Mouse (Mus musculus) lung, embryonic 14.5 days (tissue): ENCODE data around the gene Foxp1. TPM values are rescaled to one million over a fixed set of nuclear protein-coding genes. Genes with fewer than 3 reads are reported as not detected.

Experiments used
- ATAC-seq: fragments of 200-750 bp; cut with Nextera tagmentation; 2 replicates; pipeline ENCODE4 v1.8.0; 2017; ENCODE audit warnings: mild to moderate bottlenecking, moderate TSS enrichment, moderate library complexity; ENCODE audit not compliant: insufficient read depth
- DNase-seq: peaks from one replicate; pipeline ENCODE4 v3.0.0-alpha.2; 2015
- H3K27ac ChIP-seq: fragments of 300-500 bp; sonication (generic); 2 replicates; pipeline ENCODE4 v1.5.1; 2014; ENCODE audit warnings: low read depth, mild to moderate bottlenecking, moderate library complexity
- H3K27me3 ChIP-seq: fragments of 300-500 bp; sonication (generic); 2 replicates; pipeline ENCODE4 v1.6.1; 2014; ENCODE audit warnings: low read length, control low read depth; ENCODE audit not compliant: insufficient read depth
- H3K36me3 ChIP-seq: fragments of 300-500 bp; sonication (generic); 2 replicates; pipeline ENCODE4 v1.6.1; 2014; ENCODE audit warnings: control low read depth; ENCODE audit not compliant: insufficient read depth
- H3K4me1 ChIP-seq: fragments of 300-500 bp; sonication (generic); 2 replicates; pipeline ENCODE4 v1.6.1; 2014; ENCODE audit warnings: antibody characterized with exemption, control low read depth; ENCODE audit not compliant: insufficient read depth
- H3K4me2 ChIP-seq: fragments of 300-500 bp; sonication (generic); 2 replicates; pipeline ENCODE4 v1.6.1; 2014; ENCODE audit warnings: mild to moderate bottlenecking
- H3K4me3 ChIP-seq: fragments of 300-500 bp; sonication (generic); 2 replicates; pipeline ENCODE4 v1.5.1; 2014; ENCODE audit warnings: low read depth, low read length
- H3K9ac ChIP-seq: fragments of 300-500 bp; sonication (generic); 2 replicates; pipeline ENCODE4 v1.6.1; 2014
- H3K9me3 ChIP-seq: fragments of 300-500 bp; sonication (generic); 2 replicates; pipeline ENCODE4 v1.6.1; 2016; ENCODE audit warnings: low read depth, low read length, control low read depth
- CTCF ChIP-seq: IDR thresholded peaks from 2 replicates; pipeline ENCODE4 v1.5.1; 2016; ENCODE audit warnings: antibody characterized with exemption, low read depth
- WGBS: fragments of 180-500 bp; shearing (Covaris S2); extraction: QIAGEN DNeasy Blood & Tissue Kit; methylation state at CpG from one replicate; pipeline ENCODE4 v1.1.7; 2014; 5-methylcytosine and 5-hydroxymethylcytosine counted together
- polyA plus RNA-seq: library from polyadenylated mRNA; unstranded; fragments of >200 nt; fragmentation: Nextera tagmentation; extraction: Ambion mirVana; gene quantifications from 2 replicates; pipeline ENCODE4 v1.2.1, GENCODE M21; 2014

The Foxp1 gene
- polyA plus RNA-seq, 1 experiment from 2014 or later = 111 TPM

DNA sequence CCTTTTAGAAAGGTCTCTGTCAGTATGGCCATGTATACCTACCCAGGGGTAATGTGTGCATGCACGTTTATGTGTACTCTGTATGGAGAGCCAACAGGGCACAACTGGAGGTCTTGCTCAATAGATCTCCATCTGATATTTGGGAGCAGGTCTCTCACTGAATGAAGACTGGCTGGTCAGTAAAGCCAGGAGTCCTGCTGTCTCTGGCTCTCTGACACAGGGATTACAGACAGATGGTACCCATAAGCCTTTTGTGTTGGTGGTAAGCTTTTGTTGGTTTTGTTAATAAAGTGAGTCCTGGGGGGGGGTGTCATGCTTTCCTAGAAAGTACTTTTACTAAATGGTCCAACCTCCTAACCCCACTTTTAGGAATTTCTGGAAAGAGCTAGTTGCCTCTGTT is 245.3 kb downstream of the Foxp1 start:
- H3K4me2 ChIP-seq = no peak overlapping the region
- 68% methylated on average over 1 of the region's 1 CpGs for WGBS
- no peak overlapping the region for H3K9ac ChIP-seq
- DNase-seq (no peak), ATAC-seq (no peak)
- TF ChIP-seq CTCF = no peak
- no peaks in the 10 kb centered on the region for H3K27me3 ChIP-seq
- H3K9me3 ChIP-seq = no peaks in the 10 kb centered on the region
- no peaks in the 10 kb centered on the region for H3K36me3 ChIP-seq
- no peak overlapping the region for H3K4me3 ChIP-seq
- H3K27ac ChIP-seq = no peak overlapping the region
- H3K4me1 ChIP-seq = no peaks in the 10 kb centered on the region

DNA sequence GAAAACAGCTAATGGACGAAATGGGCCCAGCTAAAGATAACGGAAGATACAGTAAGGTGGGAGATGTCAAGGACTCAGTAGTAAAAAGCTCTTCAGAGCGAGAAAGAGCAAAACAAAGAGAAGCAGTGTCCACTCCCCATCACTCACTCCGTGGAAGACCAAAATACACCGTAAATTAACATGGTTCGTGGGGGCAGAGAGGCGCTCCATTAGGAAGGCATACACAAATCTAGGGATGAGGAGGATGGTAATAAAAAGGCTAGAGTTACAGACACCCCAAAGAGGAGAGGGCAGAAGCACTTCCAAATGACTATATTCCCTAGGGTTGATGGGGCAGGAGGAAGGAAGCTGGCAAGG is 246.2 kb downstream of the Foxp1 start:
- H3K27ac ChIP-seq = peak overlapping the region; percentile 68
- DNase-seq (no peak), ATAC-seq (no peak)
- no peak overlapping the region for H3K4me3 ChIP-seq
- peak overlapping the region; percentile 16; the same call in 1 of the 2 replicates for H3K4me2 ChIP-seq
- H3K36me3 ChIP-seq = no peaks in the 10 kb centered on the region
- H3K27me3 ChIP-seq = no peaks in the 10 kb centered on the region
- H3K4me1 ChIP-seq = no peaks in the 10 kb centered on the region
- TF ChIP-seq CTCF = no peak
- no peak overlapping the region for H3K9ac ChIP-seq
- 30% methylated on average over 7 of the region's 7 CpGs for WGBS
- H3K9me3 ChIP-seq = no peaks in the 10 kb centered on the region

DNA sequence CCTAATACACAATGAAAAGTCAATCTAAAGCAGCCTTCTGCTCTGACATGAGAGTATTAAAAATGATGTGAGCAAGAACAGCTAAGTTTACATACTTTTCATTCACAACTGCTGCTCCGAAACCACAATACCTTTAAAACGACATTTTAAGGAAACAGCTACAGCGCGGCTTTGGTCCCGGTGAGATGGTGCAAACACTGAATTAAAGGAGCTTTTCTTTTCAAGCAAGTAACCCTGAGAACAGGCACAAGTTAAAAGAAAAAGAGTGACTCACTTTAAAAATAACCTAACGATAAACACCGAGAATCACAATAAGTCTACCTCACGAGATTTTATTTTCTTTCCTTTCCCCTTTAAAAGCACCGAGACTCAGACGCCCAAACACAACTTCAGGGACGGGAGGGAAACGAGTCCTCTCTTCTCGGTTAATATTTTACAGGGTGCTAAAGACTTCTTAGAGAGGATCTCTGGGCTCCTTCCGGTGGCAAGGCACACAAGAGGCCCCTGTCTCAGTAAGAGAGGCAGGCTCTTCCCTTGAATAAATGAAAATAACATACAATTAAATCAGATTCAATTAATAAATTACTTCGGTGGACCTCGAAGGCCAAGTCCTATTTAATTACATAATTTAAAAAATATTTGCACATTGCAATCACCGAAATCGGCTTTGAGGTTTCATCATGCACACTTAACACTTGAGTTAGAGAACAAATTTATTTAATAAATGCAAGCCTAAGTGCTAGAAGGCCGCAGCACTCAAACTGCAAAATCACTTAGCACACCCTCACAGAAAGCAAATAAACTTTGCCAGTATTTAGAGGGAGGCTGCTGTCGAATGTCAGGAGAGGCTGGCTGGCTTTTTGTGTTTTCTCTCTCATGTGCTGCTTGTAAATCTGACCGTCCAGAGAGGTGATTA is 246.9 kb downstream of the Foxp1 start:
- Histone ChIP-seq H3K36me3 (no peaks in the 10 kb centered on the region), H3K4me2 (peak overlapping the region; percentile 55), H3K9me3 (no peaks in the 10 kb centered on the region), H3K27ac (peak overlapping the region; percentile 68), H3K4me1 (no peaks in the 10 kb centered on the region), H3K4me3 (no peak overlapping the region), H3K9ac (no peak overlapping the region), H3K27me3 (no peaks in the 10 kb centered on the region)
- no peak for TF ChIP-seq CTCF
- DNase-seq (peak; percentile 60), ATAC-seq (peak; percentile 63; the same call in 1 of the 2 replicates)
- WGBS = 12% methylated on average over 21 of the region's 21 CpGs

DNA sequence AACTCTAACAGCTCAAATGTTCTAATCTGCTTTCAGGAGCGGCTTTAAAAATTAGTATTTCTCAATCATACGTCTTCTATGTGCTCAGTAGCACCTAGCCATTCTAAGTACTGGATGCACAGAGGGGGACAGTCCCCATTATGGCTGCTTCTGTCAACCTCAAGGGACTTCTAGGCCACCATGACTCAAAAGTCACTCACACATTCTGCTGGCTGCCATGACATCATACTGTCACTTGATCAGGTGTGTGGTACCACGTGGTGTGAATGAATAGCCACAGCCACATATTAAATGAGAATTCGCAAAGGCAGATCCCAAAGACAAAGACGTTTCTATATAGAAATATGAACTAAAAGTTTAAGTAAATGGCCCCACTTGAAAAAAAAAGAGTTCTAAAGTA is 247.9 kb downstream of the Foxp1 start:
- Histone ChIP-seq H3K4me3 (no peak overlapping the region), H3K27me3 (no peaks in the 10 kb centered on the region), H3K27ac (no peak overlapping the region), H3K9me3 (no peaks in the 10 kb centered on the region), H3K4me1 (no peaks in the 10 kb centered on the region), H3K4me2 (no peak overlapping the region), H3K9ac (no peak overlapping the region), H3K36me3 (no peaks in the 10 kb centered on the region)
- ATAC-seq = no peak
- no peak for DNase-seq
- WGBS = 69% methylated on average over 5 of the region's 5 CpGs
- TF ChIP-seq CTCF = no peak

DNA sequence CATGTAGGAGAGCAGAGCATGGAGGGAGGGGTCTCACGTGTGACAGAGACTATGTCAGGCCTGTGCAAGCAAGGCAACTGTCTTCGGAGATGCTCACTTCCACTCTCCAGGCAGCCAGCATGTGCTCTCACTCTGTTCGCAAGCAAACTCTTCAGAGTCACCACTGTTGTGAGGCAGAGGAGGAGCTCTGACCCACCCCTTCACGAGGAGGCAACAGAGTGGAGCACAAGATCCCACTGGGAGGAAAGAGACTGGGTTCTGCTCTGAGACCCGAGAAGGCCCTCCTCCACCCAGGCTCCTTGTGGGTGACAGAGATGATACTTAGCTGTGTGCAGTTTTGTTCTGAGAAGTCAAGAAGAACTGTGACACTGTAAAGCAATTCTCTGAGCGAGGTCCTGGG is 248.3 kb downstream of the Foxp1 start:
- H3K36me3 ChIP-seq = no peaks in the 10 kb centered on the region
- H3K9ac ChIP-seq = no peak overlapping the region
- ATAC-seq (no peak), DNase-seq (no peak)
- no peaks in the 10 kb centered on the region for H3K4me1 ChIP-seq
- no peak overlapping the region for H3K4me3 ChIP-seq
- H3K27me3 ChIP-seq = no peaks in the 10 kb centered on the region
- no peak overlapping the region for H3K4me2 ChIP-seq
- no peaks in the 10 kb centered on the region for H3K9me3 ChIP-seq
- no peak for TF ChIP-seq CTCF
- H3K27ac ChIP-seq = no peak overlapping the region
- 53% methylated on average over 6 of the region's 6 CpGs for WGBS

DNA sequence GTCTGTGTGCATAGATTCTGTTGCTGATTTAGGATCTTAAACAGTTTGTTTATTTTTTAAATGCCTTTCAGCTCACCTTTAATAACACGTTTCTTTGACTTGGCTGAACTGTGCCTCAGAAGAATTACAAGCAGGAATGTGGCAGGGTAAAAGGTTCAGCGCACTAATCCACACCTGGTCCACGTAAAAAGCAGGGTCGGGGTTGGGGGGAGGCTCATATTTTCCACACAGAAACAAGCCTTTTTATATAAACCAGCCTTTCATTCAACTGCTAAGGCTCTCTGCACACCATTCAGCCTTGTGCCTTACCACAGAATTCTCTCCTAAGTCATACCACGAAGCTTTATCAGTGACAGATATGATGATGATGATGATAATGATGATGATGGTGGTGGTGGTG is 249.3 kb downstream of the Foxp1 start:
- ATAC-seq (no peak), DNase-seq (no peak)
- Histone ChIP-seq H3K36me3 (no peaks in the 10 kb centered on the region), H3K27me3 (no peaks in the 10 kb centered on the region), H3K4me2 (no peak overlapping the region), H3K4me3 (no peak overlapping the region), H3K9me3 (no peaks in the 10 kb centered on the region), H3K9ac (no peak overlapping the region), H3K27ac (no peak overlapping the region), H3K4me1 (no peaks in the 10 kb centered on the region)
- TF ChIP-seq CTCF = no peak
- 51% methylated on average over 5 of the region's 5 CpGs for WGBS

DNA sequence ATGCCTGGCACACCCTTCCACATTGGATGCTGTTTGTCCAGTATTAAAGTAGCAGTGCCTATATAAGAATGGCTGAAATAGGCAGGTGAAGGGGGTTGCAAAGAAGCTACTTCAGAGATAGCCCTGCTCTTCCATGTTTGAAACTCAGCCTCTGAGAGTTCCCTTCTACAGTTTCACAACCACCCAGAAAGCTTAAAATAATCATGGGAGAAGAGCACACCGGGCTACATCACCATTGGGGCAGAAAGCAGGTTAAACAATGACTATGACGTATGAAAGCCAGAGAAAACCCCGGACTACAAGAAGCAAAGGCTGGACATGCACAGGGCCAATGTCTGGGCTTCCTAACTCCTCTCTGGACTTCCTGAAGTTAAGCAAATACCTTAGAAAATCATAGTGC is 250.3 kb downstream of the Foxp1 start:
- ATAC-seq = no peak
- Histone ChIP-seq H3K27ac (no peak overlapping the region), H3K9ac (no peak overlapping the region), H3K4me1 (no peaks in the 10 kb centered on the region), H3K36me3 (no peaks in the 10 kb centered on the region), H3K4me3 (no peak overlapping the region), H3K9me3 (no peaks in the 10 kb centered on the region), H3K4me2 (no peak overlapping the region), H3K27me3 (no peaks in the 10 kb centered on the region)
- TF ChIP-seq CTCF = no peak
- no peak for DNase-seq
- 54% methylated on average over 3 of the region's 3 CpGs for WGBS
